Mouse (Mus musculus) neural tube, embryonic 13.5 days (tissue): ENCODE results near the gene Ing2. TPM values are rescaled to one million over a fixed set of nuclear protein-coding genes. Genes with fewer than 3 reads are reported as not detected.

ENCODE experiments used
- ATAC-seq: fragments of 200-750 bp; cut with Nextera tagmentation; 2 replicates; pipeline ENCODE4 v1.8.0; 2017; ENCODE audit warnings: low read depth, mild to moderate bottlenecking, moderate TSS enrichment, moderate library complexity
- H3K27ac ChIP-seq: fragments of 300-500 bp; sonication (generic); replicated peaks from 2 replicates; pipeline ENCODE4 v1.5.1; 2015; ENCODE audit warnings: moderate library complexity, mild to moderate bottlenecking, inconsistent platforms
- H3K27me3 ChIP-seq: fragments of 300-500 bp; sonication (generic); 2 replicates; pipeline ENCODE4 v1.6.1; 2015; ENCODE audit warnings: mild to moderate bottlenecking, inconsistent platforms
- H3K36me3 ChIP-seq: fragments of 300-500 bp; sonication (generic); 2 replicates; pipeline ENCODE4 v1.6.1; 2015; ENCODE audit warnings: mild to moderate bottlenecking, inconsistent platforms
- H3K4me1 ChIP-seq: fragments of 300-500 bp; sonication (generic); replicated peaks from 2 replicates; pipeline ENCODE4 v1.6.1; 2015; ENCODE audit warnings: inconsistent platforms
- H3K4me2 ChIP-seq: fragments of 300-500 bp; sonication (generic); 2 replicates; pipeline ENCODE4 v1.6.1; 2015; ENCODE audit warnings: inconsistent platforms, mild to moderate bottlenecking, moderate library complexity
- H3K4me3 ChIP-seq: fragments of 300-500 bp; sonication (generic); 2 replicates; pipeline ENCODE4 v1.5.1; 2015; ENCODE audit warnings: mild to moderate bottlenecking, inconsistent platforms
- H3K9ac ChIP-seq: fragments of 300-500 bp; sonication (generic); 2 replicates; pipeline ENCODE4 v1.6.1; 2015; ENCODE audit warnings: moderate library complexity, mild to moderate bottlenecking, inconsistent platforms
- H3K9me3 ChIP-seq: fragments of 300-500 bp; sonication (generic); 2 replicates; pipeline ENCODE4 v1.6.1; 2016; ENCODE audit warnings: inconsistent platforms
- WGBS: fragments of 180-500 bp; shearing (Covaris S2); methylation state at CpG from one replicate; pipeline ENCODE4 v1.1.7; 2015; 5-methylcytosine and 5-hydroxymethylcytosine counted together
- polyA plus RNA-seq: library from polyadenylated mRNA; unstranded; fragments of >200 nt; fragmentation: Nextera tagmentation; extraction: Ambion mirVana; gene quantifications from 2 replicates; pipeline ENCODE4 v1.2.1, GENCODE M21; 2015

Gene Ing2
- polyA plus RNA-seq, 1 experiment from 2014 or later = 8.5 TPM

- H3K4me3 ChIP-seq = no peak overlapping the region
- H3K4me2 ChIP-seq = no peak overlapping the region
- WGBS = 71% methylated on average over 10 of the region's 10 CpGs
- H3K27me3 ChIP-seq = peaks cover 8% of the 10 kb centered on the region; the same call in 1 of the 2 replicates
- peaks cover 9% of the 10 kb centered on the region for H3K4me1 ChIP-seq
- ATAC-seq = 0 out of 2 replicates have a peak, but pooled peaks have one; percentile 15
- no peaks in the 10 kb centered on the region for H3K36me3 ChIP-seq
- no peak overlapping the region for H3K9ac ChIP-seq
- no peaks in the 10 kb centered on the region for H3K9me3 ChIP-seq
- H3K27ac ChIP-seq = no peak overlapping the region
These were observed 16.5 kb upstream of the Ing2 start for GRCm38 (mm10) chr8:47691831-47692230.

GRCm38 (mm10) chr8:47691303-47691702, 15.9 kb upstream of the Ing2 start:
- Histone ChIP-seq H3K9ac (no peak overlapping the region), H3K36me3 (no peaks in the 10 kb centered on the region), H3K27ac (no peak overlapping the region), H3K9me3 (no peaks in the 10 kb centered on the region), H3K4me1 (peaks cover 9% of the 10 kb centered on the region), H3K4me3 (no peak overlapping the region), H3K27me3 (peaks cover 8% of the 10 kb centered on the region; the same call in 1 of the 2 replicates), H3K4me2 (peak overlapping the region; percentile 53)
- ATAC-seq = no peak
- WGBS = 49% methylated on average over 7 of the region's 7 CpGs

- peak overlapping the region; percentile 47 for H3K9ac ChIP-seq
- no peaks in the 10 kb centered on the region for H3K36me3 ChIP-seq
- ATAC-seq = no peak
- peak overlapping the region; percentile 29 for H3K4me3 ChIP-seq
- H3K27me3 ChIP-seq = peaks cover 8% of the 10 kb centered on the region; the same call in 1 of the 2 replicates
- H3K27ac ChIP-seq = no peak overlapping the region
- peak overlapping the region; percentile 53 for H3K4me2 ChIP-seq
- H3K4me1 ChIP-seq = peaks cover 9% of the 10 kb centered on the region
- H3K9me3 ChIP-seq = no peaks in the 10 kb centered on the region
- under 1% methylated on average over 16 of the region's 16 CpGs for WGBS
These were observed 15.3 kb upstream of the Ing2 start for GRCm38 (mm10) chr8:47690674-47691078.

- peaks cover 9% of the 10 kb centered on the region for H3K4me1 ChIP-seq
- H3K27ac ChIP-seq = no peak overlapping the region
- H3K4me2 ChIP-seq = no peak overlapping the region
- H3K27me3 ChIP-seq = peaks cover 8% of the 10 kb centered on the region; the same call in 1 of the 2 replicates
- H3K9ac ChIP-seq = no peak overlapping the region
- H3K9me3 ChIP-seq = no peaks in the 10 kb centered on the region
- 58% methylated on average over 12 of the region's 12 CpGs for WGBS
- 0 out of 2 replicates have a peak, but pooled peaks have one; percentile 3 for ATAC-seq
- no peaks in the 10 kb centered on the region for H3K36me3 ChIP-seq
- H3K4me3 ChIP-seq = no peak overlapping the region
These were observed 14.5 kb upstream of the Ing2 start for GRCm38 (mm10) chr8:47689704-47690326.

- Histone ChIP-seq H3K36me3 (no peaks in the 10 kb centered on the region), H3K27ac (no peak overlapping the region)
- ATAC-seq = no peak
These were observed 9.1 kb upstream of the Ing2 start for GRCm38 (mm10) chr8:47684441-47684840.

GRCm38 (mm10) chr8:47683994-47684393, 8.6 kb upstream of the Ing2 start:
- no peaks in the 10 kb centered on the region for H3K36me3 ChIP-seq
- no peaks in the 10 kb centered on the region for H3K9me3 ChIP-seq
- 89% methylated on average over 9 of the region's 9 CpGs for WGBS

More at GRCm38 (mm10) chr8:47684441-47684840, 9.1 kb upstream of the Ing2 start:
- H3K9ac ChIP-seq = no peak overlapping the region
- no peaks in the 10 kb centered on the region for H3K4me1 ChIP-seq
- H3K4me2 ChIP-seq = no peak overlapping the region
- 76% methylated on average over 5 of the region's 5 CpGs for WGBS
- H3K9me3 ChIP-seq = no peaks in the 10 kb centered on the region
- no peak overlapping the region for H3K4me3 ChIP-seq
- H3K27me3 ChIP-seq = no peaks in the 10 kb centered on the region

GRCm38 (mm10) chr8:47680306-47680705, 5.0 kb upstream of the Ing2 start:
- H3K9me3 ChIP-seq = no peaks in the 10 kb centered on the region
- peaks cover 8% of the 10 kb centered on the region for H3K4me1 ChIP-seq
- no peak overlapping the region for H3K4me2 ChIP-seq
- no peaks in the 10 kb centered on the region for H3K36me3 ChIP-seq
- ATAC-seq = no peak
- WGBS = 84% methylated on average over 4 of the region's 4 CpGs
- H3K4me3 ChIP-seq = no peak overlapping the region
- H3K27ac ChIP-seq = no peak overlapping the region
- no peak overlapping the region for H3K9ac ChIP-seq
- H3K27me3 ChIP-seq = no peaks in the 10 kb centered on the region

More at GRCm38 (mm10) chr8:47683994-47684393, 8.6 kb upstream of the Ing2 start:
- no peak overlapping the region for H3K9ac ChIP-seq
- no peaks in the 10 kb centered on the region for H3K4me1 ChIP-seq
- no peak overlapping the region for H3K4me2 ChIP-seq
- no peaks in the 10 kb centered on the region for H3K27me3 ChIP-seq
- H3K4me3 ChIP-seq = no peak overlapping the region
- ATAC-seq = no peak
- H3K27ac ChIP-seq = no peak overlapping the region

GRCm38 (mm10) chr8:47679603-47680002, 4.2 kb upstream of the Ing2 start:
- Histone ChIP-seq H3K4me2 (no peak overlapping the region), H3K4me1 (peaks cover 8% of the 10 kb centered on the region), H3K27me3 (no peaks in the 10 kb centered on the region), H3K36me3 (no peaks in the 10 kb centered on the region), H3K4me3 (no peak overlapping the region), H3K9me3 (no peaks in the 10 kb centered on the region), H3K27ac (no peak overlapping the region), H3K9ac (no peak overlapping the region)
- WGBS = 80% methylated on average over 1 of the region's 1 CpGs
- ATAC-seq = no peak

- Histone ChIP-seq H3K9me3 (no peaks in the 10 kb centered on the region), H3K27me3 (no peaks in the 10 kb centered on the region), H3K36me3 (no peaks in the 10 kb centered on the region), H3K4me1 (peaks cover 12% of the 10 kb centered on the region), H3K4me2 (peak overlapping the region; percentile 75), H3K9ac (peak overlapping the region; percentile 89; the same call in 1 of the 2 replicates), H3K4me3 (peak overlapping the region; percentile 84), H3K27ac (no peak overlapping the region)
- no peak for ATAC-seq
- 56% methylated on average over 2 of the region's 2 CpGs for WGBS
These were observed 1.3 kb upstream of the Ing2 start for GRCm38 (mm10) chr8:47676631-47677030.

GRCm38 (mm10) chr8:47676224-47676623, 868 bp upstream of the Ing2 start:
- H3K27ac ChIP-seq = no peak overlapping the region; the same call in 1 of the 2 replicates
- no peak for ATAC-seq
- WGBS = 4% methylated on average over 15 of the region's 15 CpGs

GRCm38 (mm10) chr8:47675786-47676185, 430 bp upstream of the Ing2 start:
- Histone ChIP-seq H3K4me3 (peak overlapping the region; percentile 84), H3K27me3 (no peaks in the 10 kb centered on the region), H3K9me3 (no peaks in the 10 kb centered on the region), H3K9ac (peak overlapping the region; percentile 89), H3K36me3 (no peaks in the 10 kb centered on the region), H3K4me1 (peaks cover 12% of the 10 kb centered on the region), H3K4me2 (peak overlapping the region; percentile 75), H3K27ac (peak overlapping the region; percentile 94)
- under 1% methylated on average over 20 of the region's 20 CpGs for whole genome bisulfite sequencing
- no peak; the same call in none of the 2 replicates for ATAC-seq

More at GRCm38 (mm10) chr8:47676224-47676623, 868 bp upstream of the Ing2 start:
- no peaks in the 10 kb centered on the region for H3K36me3 ChIP-seq
- no peaks in the 10 kb centered on the region for H3K27me3 ChIP-seq
- H3K4me3 ChIP-seq = peak overlapping the region; percentile 84
- peak overlapping the region; percentile 75 for H3K4me2 ChIP-seq
- H3K4me1 ChIP-seq = peaks cover 12% of the 10 kb centered on the region
- no peaks in the 10 kb centered on the region for H3K9me3 ChIP-seq
- H3K9ac ChIP-seq = peak overlapping the region; percentile 89

- no peaks in the 10 kb centered on the region for H3K36me3 ChIP-seq
- H3K27me3 ChIP-seq = no peaks in the 10 kb centered on the region
- H3K9me3 ChIP-seq = no peaks in the 10 kb centered on the region
- H3K4me1 ChIP-seq = peaks cover 12% of the 10 kb centered on the region
- peak overlapping the region; percentile 75 for H3K4me2 ChIP-seq
- ATAC-seq = peak; percentile 62
- H3K9ac ChIP-seq = peak overlapping the region; percentile 89
- H3K27ac ChIP-seq = peak overlapping the region; percentile 95
- WGBS = 1% methylated on average over 58 of the region's 59 CpGs
- peak overlapping the region; percentile 84 for H3K4me3 ChIP-seq
These were observed 1.1 kb downstream of the Ing2 start for GRCm38 (mm10) chr8:47674140-47674776.
